Mouse (Mus musculus) thymus, postnatal 10 days (tissue): ENCODE data around the gene Bcl6.

ENCODE experiments used
- DNase-seq, 2 experiments: peaks; one replicate each; pipeline ENCODE4 v3.0.0; 2021; ENCODE audit warnings: low spot score in 2 of 2

Gene Bcl6

DNA sequence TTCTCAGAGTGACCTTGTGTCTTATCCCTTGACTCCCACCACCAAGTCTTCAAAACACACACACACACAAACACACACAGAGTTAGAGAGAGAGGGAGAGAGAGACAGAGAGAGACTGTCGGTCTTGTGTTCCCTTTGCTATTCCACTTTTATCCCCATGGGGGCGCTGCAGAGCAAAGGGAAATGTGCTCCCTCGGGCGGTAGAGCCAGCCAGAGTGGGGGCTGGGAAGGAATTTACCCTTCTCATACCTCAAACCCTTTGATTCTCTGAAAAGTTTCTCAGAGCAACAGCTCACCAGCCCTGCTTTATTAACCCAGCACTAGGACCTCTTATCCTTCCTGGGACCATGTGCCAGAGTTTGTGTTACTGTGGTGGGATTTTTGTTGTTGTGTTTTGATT, 2.5 kb upstream of the Bcl6 start:
- DNase-seq: peak; percentile 93 to 100

- DNase-seq: no peak
Observed at GRCm38 (mm10) chr16:23990161-23990970, 1.7 kb upstream of the Bcl6 start.

DNA sequence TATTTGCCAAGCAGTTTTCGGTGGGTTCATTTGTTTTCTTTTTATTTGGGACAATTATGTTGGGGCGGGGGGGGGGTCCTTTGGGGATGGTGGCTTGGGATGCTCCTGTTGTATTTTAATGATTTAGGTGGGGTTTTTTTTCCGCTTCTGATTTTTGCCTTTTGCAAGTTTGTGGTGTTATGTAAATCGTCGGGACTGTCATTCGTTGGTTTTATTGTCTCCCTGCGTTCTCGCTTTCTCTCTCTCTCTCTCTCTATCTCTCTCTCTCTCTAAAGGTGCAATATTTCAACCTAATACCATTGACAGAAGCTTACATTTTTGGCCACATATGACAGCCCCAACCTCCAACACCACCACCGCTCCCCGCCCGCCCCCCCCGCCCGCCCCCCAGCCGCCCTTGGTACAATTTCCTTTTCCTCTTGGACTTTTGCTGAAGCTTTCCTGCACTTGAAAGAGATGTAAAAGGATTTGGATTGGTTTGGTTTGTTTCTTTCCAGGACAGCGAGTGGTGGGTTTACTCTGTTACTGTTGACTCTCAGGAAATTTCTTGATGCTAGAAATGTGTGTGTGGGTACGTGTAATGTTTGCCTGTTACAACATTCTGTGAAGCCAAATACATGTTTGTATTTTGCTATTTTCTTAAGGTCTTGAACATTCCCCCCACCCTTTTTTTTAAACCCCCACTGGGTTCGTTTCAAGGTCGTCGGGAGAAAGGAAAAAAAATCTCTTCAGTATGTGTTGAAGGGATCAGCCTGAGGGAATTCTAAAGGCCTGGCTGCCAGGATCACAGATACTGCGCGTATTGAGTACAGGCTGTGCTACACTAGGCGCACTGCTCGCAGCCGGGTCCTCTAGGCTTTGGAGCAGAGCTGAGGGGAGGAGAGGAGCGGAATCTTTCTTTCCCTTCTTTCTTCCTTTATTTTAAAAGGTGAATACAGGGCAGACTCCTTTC, 833 bp upstream of the Bcl6 start:
- DNase-seq: no peak

DNA sequence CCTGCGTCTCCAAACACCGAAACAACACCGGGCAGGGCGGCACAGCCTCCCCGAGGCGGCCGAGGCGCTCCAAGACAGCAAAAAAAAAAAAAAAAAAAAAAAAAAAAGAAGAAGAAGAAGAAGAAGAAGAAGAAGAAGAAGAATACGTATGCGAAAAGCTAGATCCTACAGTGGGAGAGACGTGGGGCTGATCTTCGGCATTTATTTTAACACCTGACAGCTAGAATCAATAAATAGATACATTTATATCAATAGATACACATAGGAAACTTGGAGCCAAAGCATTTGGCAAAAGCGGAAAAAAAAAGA, 541 bp downstream of the Bcl6 start:
- DNase-seq: no peak

GRCm38 (mm10) chr16:23987341-23988156, 1.1 kb downstream of the Bcl6 start:
- DNase-seq: peak; percentile 42 to 62

- DNase-seq: peak; percentile 48 to 52
Observed at GRCm38 (mm10) chr16:23986871-23987270, 1.8 kb downstream of the Bcl6 start.

DNA sequence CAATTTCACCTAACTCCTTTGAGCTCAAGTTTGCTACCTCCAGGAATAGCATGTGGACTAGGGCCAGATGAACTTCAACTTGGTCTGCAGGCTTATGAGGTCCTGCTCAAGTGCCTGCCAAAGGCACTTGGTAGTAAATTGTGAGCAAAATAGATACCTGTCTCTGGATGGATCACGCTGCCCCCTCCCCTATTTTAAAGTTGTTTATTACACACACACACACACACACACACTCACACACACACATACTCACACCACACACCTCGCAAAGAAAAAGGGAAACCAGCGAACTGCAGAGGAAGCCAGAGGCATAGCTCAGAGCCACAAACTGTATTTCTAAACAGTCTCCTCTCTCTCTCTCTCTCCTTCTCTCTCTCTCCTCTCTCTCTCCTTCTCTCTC, 2.5 kb downstream of the Bcl6 start:
- DNase-seq: no peak

DNA sequence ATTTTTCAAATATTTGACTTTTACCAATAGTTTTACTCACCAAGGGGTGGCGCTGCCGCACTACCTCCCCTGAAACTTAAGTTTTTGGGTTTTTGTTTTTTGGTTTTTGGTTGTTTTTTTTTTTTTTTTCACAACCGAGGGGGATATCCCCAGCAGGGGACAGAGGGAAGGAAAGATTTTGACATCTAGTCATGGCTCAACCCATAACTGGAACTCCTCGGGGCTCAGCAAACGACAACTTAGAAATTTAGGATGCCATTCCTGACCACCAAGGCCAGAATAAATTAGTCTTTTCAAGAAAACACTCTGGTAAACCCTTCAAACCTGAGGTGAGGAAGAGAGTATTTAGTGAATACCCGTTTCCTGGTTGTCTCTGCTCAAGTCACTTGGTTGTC, 3.2 kb downstream of the Bcl6 start:
- DNase-seq: peak; percentile 35 to 74

- DNase-seq: peak; percentile 65 to 66
Observed at GRCm38 (mm10) chr16:23984760-23985466, 3.7 kb downstream of the Bcl6 start.

DNA sequence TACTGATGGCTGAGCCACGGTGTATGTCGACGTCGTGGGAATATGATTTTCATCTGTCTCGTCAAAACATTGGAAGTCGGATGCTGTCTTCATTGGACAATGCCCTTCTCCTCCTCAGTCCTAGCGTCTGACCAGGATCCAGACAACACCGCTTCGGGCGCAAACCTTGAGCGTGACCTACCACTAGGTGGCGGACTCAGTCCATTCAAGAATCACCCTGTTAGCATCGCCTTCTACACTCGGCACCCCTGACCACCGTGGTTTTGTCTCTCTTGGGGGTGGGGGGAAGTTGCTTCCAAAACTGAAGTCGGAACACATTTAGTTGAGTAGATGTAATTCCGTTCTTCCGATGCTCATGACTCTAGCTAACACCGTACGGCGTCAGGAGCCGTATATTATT, 4.5 kb downstream of the Bcl6 start:
- peak; percentile 81 to 93 for DNase-seq

GRCm38 (mm10) chr16:23982891-23983588, 5.6 kb downstream of the Bcl6 start:
- DNase-seq: peak; percentile 72 to 88

DNA sequence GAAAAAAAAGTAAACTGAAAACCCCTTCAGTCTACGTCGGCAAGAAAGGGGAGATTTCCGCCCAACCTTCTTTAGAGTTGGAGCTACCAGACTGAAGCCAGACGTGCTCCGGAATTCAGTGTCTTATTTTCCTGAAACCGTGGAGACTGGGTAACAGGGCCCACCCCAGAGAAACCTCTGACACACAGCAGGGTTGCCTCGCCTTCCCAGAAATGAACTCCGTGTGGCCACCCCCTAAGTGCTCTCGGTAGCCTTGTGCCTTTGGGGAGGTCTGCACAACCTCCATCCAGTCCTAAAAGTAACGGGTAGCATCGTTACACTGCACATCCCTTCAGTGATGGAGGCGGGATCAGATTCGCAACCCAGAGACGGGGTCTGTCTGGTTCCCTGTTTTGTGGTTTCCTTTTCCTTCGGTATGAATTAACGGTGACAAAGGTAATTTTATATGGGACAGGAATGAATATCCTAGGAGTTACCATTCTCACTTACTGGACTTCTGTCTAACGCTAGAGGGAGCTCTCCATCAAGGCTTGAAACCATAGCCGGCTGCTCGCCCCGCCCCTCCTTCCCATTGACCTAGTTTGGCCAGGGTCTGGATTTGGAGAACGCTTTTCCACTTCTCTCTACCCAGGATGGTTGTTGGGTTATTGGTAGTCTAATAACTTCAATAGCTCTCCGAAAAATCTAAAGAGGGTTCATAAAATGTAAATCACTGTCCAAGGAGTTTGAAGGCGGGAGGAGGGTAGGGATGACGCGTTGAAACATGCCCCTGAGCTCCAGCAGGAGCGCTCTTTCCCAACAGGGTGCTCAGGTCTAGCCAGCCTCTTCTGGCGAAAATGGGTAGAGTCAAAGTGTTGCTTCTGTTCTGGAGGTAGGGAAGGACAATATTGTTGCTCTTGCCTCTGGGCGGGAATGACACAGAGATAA, 6.5 kb downstream of the Bcl6 start:
- DNase-seq: peak; percentile 55 to 76

DNA sequence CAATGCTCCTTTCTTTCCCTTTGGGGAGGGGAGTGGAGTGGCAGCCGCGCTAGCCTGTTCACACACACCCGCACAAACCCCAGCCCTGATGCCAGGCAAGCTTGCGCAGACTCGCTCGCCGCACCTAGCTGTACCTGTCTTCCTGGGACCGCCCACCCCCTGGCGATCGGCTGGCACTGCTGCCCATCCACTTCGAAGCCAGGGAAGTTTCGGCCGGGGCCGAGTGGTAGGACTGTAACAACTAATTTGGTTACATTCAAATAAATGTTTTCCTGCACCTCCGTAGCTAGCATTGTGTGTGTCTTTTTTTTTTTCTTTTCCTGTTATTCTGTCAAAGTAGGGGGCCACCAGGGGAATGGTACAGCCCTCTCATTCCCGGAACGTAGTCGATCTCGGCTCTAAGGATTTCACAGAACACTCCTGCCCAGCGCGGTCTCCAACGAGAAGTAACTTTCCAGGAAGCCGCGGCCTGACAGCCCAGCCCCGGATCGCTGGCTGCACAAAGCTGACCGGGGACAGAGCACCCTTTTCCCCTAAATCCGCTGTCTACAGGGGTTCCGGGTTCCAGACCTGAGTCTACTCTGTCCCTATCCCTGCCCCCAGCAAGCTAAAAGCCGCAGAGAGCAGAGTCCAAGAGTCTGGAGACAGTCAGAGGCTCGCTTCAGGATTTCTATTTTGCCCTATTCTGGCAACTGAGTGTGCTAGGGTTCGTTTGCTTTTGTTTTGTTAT, 7.5 kb downstream of the Bcl6 start:
- no peak for DNase-seq

- no peak for DNase-seq
Observed at GRCm38 (mm10) chr16:23980201-23980870, 8.3 kb downstream of the Bcl6 start.

- no peak for DNase-seq
Observed at GRCm38 (mm10) chr16:23979446-23979845, 9.2 kb downstream of the Bcl6 start.

DNA sequence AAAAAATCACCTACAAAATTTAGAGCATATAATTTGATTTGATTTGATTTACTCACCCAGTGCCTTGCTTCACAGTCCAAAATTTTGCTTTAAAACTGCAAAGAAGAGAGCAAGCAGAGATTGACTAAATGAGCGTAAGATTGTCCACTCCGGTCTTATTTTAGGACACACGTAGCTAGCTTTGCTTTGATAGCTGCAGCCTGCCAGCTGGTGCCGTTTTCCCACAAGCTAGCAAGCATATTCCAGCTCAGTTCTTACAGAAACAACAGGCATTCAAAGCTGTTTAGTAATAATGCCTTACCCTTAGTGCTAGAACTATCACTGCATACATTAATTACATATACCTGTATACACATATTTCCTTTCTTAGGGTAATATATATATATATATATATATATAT, 10.2 kb downstream of the Bcl6 start:
- DNase-seq: no peak

- DNase-seq: no peak
Observed at GRCm38 (mm10) chr16:23977732-23978131, 10.9 kb downstream of the Bcl6 start.

GRCm38 (mm10) chr16:23976196-23976595, 12.5 kb downstream of the Bcl6 start:
- no peak for DNase-seq
